Mouse (Mus musculus): Measurements from ENCODE around the gene Evi2a. TPM values are rescaled to one million over a fixed set of nuclear protein-coding genes. Genes with fewer than 3 reads are reported as not detected.

Gene Evi2a
- 10 to 100 TPM; 28.7 to 29.7 TPM for total RNA-seq (2021)
- long read RNA-seq, transcript Evi2a-205 (2 exons, 2,289 nt) = minor isoform, 6 of 47 reads
- long read RNA-seq, transcript Evi2a-201 (2 exons, 1,463 nt) = major isoform, 35 of 47 reads
- long read RNA-seq, partial matches to known transcripts = 0 of 47 reads
- long read RNA-seq, other reads (novel, unspliced or antisense) = 6 of 47 reads

DNA sequence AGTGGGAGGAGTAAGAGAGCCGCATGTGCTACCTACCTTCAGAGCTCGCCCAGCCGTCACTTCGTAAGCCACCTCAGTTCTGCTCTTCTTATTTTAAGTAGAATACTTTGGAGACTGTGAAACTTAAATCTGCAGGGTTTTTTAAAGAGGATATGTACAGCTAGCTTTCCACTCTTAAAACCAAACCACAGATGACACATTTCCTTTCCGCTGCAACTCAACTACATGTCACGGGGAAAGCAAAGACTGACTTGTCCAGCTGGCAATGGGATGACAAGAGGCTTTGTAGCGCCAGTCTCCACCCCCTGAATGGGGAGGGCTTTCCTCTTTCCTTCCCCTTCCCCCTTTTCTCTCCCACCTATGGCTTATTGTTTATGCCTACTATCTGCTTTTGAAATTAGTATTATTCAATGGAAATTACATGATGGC, at the start of gene Evi2a, which contains the start of gene Evi2:
Gene Evi2a, minus strand, starts transcription at position 277 of the 429 bp plus-strand sequence.
Gene Evi2, minus strand, starts transcription at position 257 of the 429 bp plus-strand sequence.
- peak in 1 of 2 experiments; percentile 49 for DNase-seq (ENCODE audit: low spot score in 2 of 2)

DNA sequence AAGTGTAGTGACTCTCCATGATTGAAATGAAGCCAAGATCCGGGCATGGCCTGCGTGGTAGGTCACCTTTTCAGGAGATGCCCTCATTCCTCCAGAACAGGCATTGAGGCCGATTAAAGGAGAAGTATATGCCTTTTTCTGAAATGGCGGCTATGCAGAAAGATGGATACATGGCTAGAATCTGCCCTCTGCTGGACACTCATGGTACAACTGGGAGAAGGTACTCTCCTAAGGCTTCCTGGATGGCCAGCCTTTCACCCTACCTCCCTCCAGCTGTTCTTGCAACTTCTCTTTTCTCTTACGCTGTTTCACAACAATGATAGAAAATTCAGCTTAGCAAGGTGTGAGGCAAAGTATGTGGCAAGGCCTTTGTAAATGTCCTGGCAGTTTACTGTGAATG, 47.3 kb upstream of the Evi2a start:
- peak; percentile 61 to 90 for DNase-seq (ENCODE audit: low spot score in 2 of 2)

DNA sequence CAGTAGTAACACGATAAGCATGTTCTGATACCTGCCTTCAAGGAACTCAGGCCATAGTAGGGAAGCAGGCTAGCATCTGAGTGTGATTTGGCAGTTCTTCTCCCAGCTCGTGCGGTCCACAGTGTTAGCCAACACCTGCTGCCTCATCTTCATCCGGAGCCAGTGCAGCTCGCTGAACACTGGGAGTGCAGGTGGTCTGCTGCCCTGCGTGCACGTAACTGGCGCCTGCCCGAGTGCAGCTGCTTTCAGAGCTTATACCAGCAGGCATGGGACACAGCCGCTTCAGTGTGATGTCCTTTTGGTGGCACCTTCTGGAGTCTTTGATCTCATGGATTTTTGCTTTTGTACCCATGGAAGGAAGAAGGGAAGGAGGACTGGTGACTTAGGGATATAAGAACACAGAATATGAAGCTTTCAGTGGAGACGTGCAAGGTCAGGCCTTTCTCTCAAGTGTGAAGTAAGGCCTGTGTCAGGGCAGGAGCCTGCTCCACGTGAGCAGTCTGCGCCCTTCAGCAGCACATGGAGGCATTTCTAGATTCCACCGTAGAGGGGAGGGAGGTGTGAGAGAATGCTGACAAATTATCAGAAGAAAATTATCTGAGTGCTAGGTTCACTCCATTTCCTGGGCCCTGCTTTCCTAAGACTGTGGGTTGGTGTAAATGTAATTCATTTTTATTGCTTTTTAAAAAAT, 45.1 kb upstream of the Evi2a start:
- DNase-seq (ENCODE audit: low spot score in 2 of 2) = no peak

DNA sequence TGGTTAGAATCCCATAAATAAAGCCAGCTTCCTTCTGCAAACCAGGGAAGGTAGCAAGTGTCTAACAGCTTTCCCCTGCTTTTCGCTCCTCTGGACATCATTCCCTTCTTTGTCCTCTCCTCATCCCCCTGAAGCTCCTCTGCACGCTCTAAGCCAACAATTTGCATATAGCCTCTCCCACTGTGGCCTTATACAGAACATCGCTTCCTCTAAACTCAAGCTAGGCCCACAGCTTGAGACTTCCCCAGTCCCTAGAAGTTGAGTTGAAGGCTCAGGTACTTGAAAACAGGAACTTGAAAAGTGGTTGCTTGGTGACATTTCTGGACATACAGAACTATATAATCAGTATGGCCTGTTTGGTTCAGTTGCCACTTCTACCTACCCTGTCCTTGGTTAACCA, 43.4 kb upstream of the Evi2a start:
- no peak for DNase-seq (ENCODE audit: low spot score in 2 of 2)

DNA sequence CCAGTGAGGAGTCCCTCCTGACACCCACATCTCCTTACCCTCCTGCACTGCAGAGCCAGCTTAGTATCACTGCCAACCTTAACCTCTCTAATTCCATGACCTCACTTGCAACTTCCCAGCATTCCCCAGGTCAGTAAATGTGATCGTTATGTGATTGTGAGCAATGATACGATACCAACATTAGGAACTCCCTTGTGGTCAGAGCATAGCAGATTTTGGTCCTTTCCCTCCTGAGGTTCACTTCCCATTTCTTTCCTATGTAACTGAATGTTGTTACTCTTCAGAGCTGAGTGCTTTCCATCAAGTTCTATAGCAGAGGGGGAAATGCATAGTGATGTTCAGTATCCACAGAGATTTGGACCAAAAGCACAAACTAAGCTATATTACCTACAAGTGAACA, 39.9 kb upstream of the Evi2a start:
- no peak for DNase-seq (ENCODE audit: low spot score in 2 of 2)

DNA sequence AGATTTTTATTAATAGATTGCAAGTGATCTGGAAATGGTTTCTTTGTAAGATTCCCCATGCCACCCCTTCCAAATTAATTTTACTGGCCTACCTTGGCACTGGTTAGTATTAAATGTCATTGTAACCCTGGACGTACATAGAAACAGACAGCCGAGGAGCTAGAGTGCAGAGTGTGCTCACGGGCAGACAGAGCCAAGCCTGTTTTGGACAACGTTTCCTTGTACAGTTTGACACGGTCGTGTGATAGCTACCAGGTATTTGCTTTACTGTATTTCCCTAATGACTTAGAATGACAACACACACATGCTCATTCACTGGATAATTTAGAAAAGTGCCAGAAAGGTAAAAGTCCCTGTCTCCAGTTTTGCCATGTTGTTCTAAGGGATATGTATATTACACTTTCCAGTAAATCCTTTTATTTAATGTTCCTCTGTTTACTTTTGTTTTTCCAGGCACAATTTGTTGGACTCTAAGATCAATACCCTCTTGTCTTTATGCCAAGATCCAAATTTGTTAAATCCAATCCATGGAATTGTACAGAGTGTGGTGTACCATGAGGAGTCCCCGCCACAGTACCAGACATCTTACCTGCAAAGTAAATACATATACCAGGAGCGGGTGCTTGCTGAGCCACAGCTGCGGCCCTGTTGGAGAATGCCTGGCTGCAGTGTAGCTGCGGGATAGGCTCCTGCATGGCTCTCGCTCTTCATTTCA, 37.9 kb upstream of the Evi2a start:
- no peak for DNase-seq (ENCODE audit: low spot score in 2 of 2)

DNA sequence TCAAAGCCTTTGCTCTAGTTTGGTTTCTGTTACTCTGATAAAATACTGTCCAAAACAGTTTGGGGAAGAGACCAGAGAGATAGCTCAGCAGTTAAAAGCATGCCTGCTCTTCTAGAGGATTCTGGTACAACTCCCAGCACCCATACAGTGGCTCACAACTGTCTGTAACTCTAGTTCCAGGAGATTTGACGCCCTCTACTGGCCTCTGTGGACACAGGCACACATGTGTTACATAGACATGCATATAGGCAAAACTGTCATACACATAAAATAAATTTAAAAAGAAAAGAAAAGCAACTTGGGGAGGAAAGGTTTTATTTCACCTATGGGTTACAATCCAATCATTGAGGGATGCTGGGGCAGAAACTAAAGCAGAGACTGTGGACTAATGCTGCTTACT, 36.5 kb upstream of the Evi2a start:
- no peak for DNase-seq (ENCODE audit: low spot score in 2 of 2)

DNA sequence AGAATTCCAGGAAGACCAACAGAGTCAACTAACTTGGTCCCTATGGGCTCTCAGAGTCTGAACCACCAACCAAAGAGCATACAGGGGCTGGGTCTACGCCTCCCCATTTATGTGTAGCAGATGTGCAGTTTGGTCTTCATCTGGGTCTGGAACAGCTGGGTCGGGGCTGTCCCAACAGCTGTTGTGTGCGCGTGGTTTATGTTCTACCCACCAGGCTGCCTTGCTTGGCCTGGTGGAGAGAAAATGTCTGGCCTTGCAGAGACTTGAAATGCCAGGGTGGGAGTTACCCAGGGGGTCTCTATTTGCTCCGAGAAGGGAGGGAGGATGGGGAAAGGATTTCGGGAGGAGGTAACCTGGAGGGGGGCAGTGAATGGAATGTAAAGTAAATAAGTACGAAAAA, 33.1 kb upstream of the Evi2a start:
- no peak for DNase-seq (ENCODE audit: low spot score in 2 of 2)

DNA sequence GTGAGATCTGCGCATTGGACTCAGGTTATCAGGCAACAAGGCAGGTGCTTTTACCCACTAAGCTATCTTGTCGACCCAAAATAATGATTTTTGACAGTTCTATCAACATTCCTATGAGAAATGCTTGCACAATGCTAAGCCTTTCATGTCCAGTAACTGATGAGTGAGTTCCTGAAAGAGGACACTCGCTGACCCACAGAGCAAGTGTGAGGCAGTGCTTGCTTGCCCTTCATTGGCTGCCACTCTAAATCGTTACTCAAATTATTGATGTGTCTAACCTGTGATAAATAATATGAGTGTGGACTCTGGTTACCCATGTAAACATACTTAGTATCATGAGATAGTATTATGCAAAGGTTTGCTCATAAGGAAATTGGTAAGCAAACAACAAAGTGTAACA, 30.1 kb upstream of the Evi2a start:
- DNase-seq (ENCODE audit: low spot score in 2 of 2) = no peak

DNA sequence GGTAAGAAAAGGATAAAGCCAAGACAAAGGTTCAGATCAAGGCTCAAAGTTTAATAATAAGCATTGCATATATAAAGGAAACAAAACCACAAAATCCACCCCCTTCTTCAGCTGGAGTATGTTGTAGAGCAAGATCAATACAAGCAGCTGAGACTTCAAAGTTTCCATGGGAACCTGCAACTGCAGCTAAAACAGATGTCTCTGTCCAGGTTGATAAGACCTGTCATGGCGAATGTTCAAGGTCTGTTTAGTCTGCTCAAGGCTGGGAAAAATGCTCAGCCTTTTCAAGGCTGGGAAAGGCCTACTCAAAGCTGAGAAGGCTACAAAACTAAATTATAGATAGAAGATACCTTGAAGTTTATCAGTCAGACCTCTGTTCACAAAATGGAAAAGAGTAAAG, 22.2 kb upstream of the Evi2a start:
- DNase-seq (ENCODE audit: low spot score in 2 of 2) = no peak

DNA sequence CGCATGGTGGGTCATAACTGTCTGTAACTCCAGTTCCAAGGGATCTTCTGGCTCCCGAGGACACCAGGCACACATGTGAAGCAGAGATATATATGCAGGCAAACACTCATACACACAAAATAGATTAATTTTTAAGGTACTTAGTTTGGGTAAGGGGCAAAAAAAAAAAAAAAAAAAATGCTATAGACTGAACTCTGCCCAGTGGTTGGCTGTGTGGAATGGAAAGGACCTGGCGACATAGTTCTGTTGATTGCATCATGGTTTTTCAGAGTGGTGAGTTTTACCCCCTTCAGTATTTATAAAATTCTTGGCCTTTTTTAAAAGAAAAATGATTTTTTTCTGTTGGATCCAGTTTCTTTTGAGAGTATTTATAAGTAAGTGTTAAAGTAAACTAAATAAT, 5.9 kb upstream of the Evi2a start:
- no peak for DNase-seq (ENCODE audit: low spot score in 2 of 2)

DNA sequence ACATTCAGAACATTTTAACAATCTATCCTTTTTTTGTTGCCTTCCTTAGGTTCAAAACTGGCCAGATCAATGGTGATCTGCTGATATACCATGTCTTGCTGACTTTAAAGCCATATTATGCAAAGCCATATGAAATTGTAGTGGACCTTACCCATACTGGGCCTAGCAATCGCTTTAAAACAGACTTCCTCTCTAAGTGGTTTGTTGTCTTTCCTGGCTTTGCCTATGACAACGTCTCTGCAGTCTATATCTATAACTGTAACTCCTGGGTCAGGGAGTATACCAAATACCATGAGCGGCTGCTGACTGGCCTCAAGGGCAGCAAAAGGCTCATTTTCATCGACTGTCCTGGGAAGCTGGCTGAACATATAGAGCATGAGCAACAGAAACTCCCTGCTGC, 5.1 kb upstream of the Evi2a start:
- no peak for DNase-seq (ENCODE audit: low spot score in 2 of 2)

DNA sequence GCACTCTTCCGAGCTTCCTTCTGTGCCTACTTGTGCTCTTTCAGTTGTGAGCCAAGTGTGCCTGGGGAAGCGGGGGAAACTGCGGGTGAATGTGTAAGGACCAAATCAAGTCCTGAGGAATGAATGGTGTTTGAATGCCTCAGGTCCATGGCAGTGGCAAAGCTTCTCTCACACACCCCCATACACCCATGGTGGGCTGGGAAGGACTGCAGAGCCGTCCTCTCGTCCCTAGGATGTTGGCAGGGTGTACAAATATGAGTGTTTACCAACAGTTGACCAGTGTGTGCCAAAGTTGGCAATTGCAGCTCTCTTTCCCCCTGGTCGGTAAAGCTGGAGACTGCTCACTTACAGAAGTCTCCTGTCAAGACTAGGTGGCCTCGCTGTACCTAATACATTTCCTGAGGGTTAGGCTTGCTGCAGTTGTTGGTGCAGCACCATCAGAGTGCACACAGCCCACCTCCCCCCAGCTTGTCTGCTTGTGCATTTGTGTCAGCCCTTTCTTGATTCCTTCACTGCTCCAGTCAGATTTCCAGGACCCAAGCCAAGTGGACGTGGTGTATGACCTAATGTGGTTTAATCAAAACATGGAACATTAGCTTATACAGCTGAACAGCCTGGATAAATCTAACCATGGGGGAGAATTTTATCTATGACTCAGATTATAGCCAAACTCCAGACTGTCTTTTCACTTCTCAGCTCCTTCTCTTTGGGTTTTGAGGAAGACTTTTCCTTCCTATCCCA, 3.7 kb upstream of the Evi2a start:
- peak in 1 of 2 experiments; percentile 53 for DNase-seq (ENCODE audit: low spot score in 2 of 2)

DNA sequence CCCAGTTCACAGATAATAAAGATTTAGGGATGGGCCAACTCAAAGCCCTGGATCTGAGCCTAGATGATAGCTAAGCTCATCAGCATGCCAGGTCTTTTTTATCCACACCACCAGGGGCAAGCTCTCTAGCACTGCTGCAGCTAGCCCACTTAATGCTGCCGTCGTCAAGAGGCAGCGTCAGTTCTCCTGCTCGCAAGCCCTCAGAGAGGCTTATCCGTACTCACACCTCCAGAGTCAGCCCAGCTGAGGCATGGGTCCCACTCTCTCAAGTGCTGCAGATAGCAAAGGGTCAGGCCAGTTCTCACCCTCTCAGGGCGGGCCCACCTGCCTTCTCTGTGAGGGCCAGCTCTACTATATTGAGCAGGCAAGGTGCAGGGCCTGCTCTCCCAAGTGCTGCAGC, 2.9 kb upstream of the Evi2a start:
- DNase-seq (ENCODE audit: low spot score in 2 of 2) = no peak

DNA sequence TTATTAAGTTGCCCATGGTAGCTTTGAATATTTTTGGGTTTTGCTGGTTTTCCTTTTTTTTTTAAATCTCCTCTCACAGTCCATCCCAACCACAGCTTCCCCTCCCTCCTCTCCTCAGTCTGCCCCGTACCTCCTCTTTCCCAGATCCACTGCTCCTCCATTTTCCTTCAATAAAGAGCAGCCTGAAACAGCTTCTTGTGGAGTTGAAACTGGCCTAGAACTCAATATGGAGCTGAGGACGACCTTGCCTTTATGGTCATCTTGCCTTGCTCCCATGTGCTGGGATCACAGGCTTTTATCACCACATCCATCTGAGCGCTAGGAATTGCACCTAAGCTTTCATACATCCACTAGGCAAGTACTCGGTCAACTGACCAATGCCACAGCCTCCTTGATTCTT, 1.1 kb upstream of the Evi2a start:
- no peak for DNase-seq (ENCODE audit: low spot score in 2 of 2)

DNA sequence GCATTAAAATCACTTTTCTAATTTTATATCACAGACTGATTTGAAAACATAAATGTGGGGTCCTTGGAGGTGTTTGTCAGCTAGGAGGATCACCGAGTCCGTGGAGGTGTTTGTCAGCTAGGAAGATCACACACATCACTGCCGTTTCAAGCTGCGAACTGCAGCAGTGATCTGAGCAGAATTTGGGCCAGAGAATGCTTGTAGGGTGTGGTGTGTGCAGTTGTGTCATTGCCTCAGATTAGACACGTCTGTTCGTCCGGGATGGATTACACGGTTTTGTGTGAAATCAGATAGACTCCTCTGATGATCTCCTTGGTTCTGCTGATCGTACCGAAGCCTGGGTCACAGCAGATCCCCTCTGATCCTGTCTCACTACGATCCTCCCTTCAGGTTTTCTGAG, 365 bp upstream of the Evi2a start:
- DNase-seq (ENCODE audit: low spot score in 2 of 2) = no peak

DNA sequence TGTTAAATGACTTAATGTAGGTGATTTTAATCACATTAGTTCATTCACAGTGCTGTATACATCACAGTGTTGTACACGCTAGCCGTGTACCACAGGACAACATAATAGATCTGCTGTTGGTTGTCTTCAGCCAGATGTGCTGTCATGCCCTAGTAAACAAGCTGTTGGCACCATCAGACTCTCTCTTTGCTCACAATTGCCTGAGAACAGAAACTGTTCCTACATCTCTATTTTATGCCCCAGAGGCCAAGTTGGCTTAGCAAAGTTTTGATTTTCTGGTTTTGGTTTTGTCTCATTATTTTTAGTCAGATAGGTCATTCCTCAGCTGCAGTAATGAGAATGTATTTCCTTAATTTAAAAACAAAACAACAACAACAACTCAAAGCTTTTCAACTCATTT, 673 bp downstream of the Evi2a start:
- no peak for DNase-seq (ENCODE audit: low spot score in 2 of 2)

DNA sequence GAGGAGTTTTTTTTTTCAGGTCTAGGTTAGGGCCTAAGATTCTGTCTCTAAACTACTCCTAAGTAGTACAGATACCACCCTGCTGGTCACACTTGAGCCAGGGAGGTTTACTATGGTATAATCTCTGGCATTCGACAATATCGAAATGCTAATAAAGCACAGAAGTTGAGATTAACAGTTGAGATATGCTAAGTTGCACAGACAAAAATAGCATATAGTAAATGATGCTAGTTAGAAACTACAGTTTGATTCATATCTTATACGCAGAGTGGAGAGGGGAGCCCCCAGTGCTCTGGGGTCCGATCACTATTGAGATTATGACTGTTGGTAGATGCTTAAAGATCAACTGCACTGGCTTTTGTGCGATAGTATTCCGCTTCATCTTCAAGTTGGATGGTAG, 1.2 kb downstream of the Evi2a start:
- DNase-seq (ENCODE audit: low spot score in 2 of 2) = no peak

DNA sequence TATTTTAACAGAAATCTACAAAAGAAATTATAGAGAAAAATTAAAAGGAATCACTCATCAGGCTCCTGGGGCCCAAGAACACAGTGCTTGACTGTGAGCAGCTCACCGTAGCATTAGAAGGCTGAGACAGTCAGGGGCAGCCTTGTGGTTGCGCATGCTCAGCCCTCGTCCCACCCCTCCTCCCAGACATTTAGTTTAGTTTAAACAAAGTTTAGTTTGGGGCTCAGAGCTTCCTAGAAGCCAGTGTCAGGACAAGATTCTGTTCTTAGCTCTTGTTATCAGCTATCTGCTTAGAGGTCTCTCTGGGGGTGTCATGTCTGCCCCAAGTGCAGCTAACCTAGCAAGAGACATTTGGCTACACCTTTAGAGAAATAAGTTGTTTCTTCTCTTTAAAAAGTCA, 1.8 kb downstream of the Evi2a start:
- DNase-seq (ENCODE audit: low spot score in 2 of 2) = no peak

DNA sequence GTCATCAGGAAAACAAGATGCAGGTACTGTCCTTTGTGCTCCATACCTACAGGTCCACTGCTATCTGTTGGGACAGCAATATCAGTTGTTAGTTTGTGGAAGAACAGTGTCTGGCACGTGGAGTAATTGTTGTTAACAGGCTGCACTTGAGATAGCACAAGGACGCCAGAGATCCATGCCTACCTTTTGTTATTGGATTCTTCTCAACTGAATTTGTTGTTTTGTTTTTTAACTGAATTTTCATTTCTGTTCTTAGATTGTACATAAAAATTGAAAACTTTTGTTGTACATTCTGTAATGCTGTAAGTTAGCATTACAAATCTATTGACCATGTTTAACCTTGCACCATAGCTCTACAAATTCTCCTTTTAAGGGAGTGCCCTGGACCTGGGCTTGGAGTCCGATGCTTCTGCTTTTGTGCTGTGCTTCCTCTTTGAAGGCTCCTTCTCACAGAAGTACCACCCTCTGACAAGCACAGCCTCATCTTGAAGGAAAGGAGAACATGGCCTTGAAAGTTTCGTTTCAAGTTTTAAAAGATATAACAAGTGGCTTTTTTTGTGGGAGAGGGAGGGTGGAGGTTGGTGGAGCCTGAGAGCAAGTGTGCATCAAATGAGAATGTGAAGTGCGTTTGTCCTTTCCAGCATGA, 2.5 kb downstream of the Evi2a start:
- DNase-seq (ENCODE audit: low spot score in 2 of 2) = no peak

DNA sequence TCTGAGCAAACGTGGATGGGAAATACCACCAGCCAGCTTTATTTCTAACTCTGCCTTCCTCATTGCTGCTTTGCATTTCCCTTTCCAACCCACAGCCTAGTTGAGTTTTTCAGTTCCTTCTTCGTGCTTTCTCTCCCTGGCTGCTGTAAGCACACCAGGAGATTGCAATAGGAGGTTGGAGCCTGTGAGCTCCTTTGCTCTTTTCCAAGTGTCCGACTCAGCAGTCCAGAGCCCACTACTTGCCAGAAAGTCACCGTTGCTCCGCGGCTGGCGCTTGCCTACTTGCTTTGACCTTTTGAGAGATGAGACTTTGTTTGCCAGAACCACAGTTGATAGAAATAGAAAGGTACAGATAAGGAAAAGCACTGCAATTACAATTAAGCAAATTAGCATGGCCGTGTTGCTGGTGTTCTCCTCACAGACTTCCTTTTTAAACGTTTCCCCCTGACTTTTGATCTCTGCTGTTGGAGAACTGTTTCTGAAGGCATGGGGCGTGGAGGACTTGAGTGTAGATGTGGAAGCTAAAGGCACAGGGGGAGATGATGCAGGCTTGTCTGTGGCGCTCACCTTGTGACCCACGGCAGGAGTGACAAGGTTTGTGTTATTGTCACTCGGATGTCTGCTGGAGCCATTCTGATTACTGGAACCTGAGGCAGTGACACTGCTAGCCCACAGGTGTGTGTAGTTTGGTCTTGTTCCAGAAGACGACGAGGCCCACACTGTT, 3.2 kb downstream of the Evi2a start:
- no peak for DNase-seq (ENCODE audit: low spot score in 2 of 2)

Data from layer of hippocampus, adult 18-20 months (tissue).